Mouse (Mus musculus) MEL (cell line): ENCODE measurements at regions not wholly inside any gene's neighbourhood (a gene's known extent, or its start where the extent isn't known, plus 50 kb on each side); places are given as distances from the start of the nearest gene placed in this dataset.

Experiments
- DNase-seq: peaks from one replicate; pipeline ENCODE4 v3.0.0; 2011; ENCODE audit warnings: low read depth, low spot score
- H3K27ac ChIP-seq: 2 replicates; pipeline ENCODE4 v1.5.1; 2012; ENCODE audit warnings: low read depth, mild to moderate bottlenecking, control low read depth, low read length, moderate library complexity; ENCODE audit not compliant: control insufficient read depth
- H3K27me3 ChIP-seq, 2 experiments: fragments of 150-350 bp in 1 of 2; sonication (generic) in 1 of 2; 2 replicates each; pipeline ENCODE4 v1.6.1; 2012; ENCODE audit warnings: low read length in 2 of 2, mild to moderate bottlenecking in 2 of 2, improper control_type of control experiment in 1 of 2, moderate library complexity in 1 of 2; ENCODE audit not compliant: insufficient read depth in 2 of 2, control insufficient read depth in 1 of 2
- H3K36me3 ChIP-seq, 2 experiments: 2 replicates each; pipeline ENCODE4 v1.6.1; 2012 to 2014; ENCODE audit warnings: low read length in 2 of 2, improper control_type of control experiment in 1 of 2, inconsistent platforms in 1 of 2, mild to moderate bottlenecking in 1 of 2; ENCODE audit not compliant: insufficient read depth in 2 of 2, control insufficient read depth in 1 of 2
- H3K4me1 ChIP-seq, 2 experiments: fragments of 150-350 bp in 1 of 2; sonication (generic) in 1 of 2; 2 replicates each; pipeline ENCODE4 v1.6.1; 2012; ENCODE audit warnings: low read length in 2 of 2, improper control_type of control experiment in 1 of 2, mild to moderate bottlenecking in 1 of 2; ENCODE audit not compliant: insufficient read depth in 2 of 2, control insufficient read depth in 1 of 2
- H3K4me3 ChIP-seq, 2 experiments: fragments of 150-350 bp in 1 of 2; sonication (generic) in 1 of 2; 2 replicates each; pipeline ENCODE4 v1.5.1; 2012; ENCODE audit warnings: low read depth in 2 of 2, low read length in 2 of 2, mild to moderate bottlenecking in 2 of 2, moderate library complexity in 2 of 2, control low read depth in 1 of 2, improper control_type of control experiment in 1 of 2; ENCODE audit not compliant: control insufficient read depth in 1 of 2, insufficient read depth in 1 of 2
- H3K79me2 ChIP-seq: 2 replicates; pipeline ENCODE4 v1.6.1; 2012; ENCODE audit warnings: mild to moderate bottlenecking, low read length, moderate library complexity; ENCODE audit not compliant: control insufficient read depth, poor library complexity, insufficient read depth
- H3K9ac ChIP-seq: 2 replicates; pipeline ENCODE4 v1.6.1; 2012; ENCODE audit warnings: low read depth, mild to moderate bottlenecking, control low read depth, low read length, moderate library complexity; ENCODE audit not compliant: control insufficient read depth, poor library complexity, severe bottlenecking
- H3K9me3 ChIP-seq: fragments of 150-350 bp; sonication (generic); replicated peaks from 2 replicates; pipeline ENCODE4 v1.6.1; 2012; ENCODE audit warnings: mild to moderate bottlenecking, low read length, improper control_type of control experiment, moderate library complexity; ENCODE audit not compliant: insufficient read depth
- CHD1 ChIP-seq: IDR thresholded peaks from 2 replicates; pipeline ENCODE4 v1.6.1; 2012; ENCODE audit warnings: low read depth, mild to moderate bottlenecking, inconsistent platforms, low read length, improper control_type of control experiment
- CTCF ChIP-seq, 3 experiments: IDR thresholded peaks in 2 of 3; conservative IDR thresholded peaks in 1 of 3; 2 replicates each; pipeline ENCODE4 v1.5.1; 2011 to 2012; ENCODE audit warnings: low read length in 3 of 3, low read depth in 2 of 3, mild to moderate bottlenecking in 2 of 3, improper control_type of control experiment in 1 of 3, inconsistent platforms in 1 of 3, mixed read lengths in 1 of 3, moderate library complexity in 1 of 3; ENCODE audit not compliant: control insufficient read depth in 1 of 3, insufficient read depth in 1 of 3, poor library complexity in 1 of 3, severe bottlenecking in 1 of 3
- ELF1 ChIP-seq: IDR thresholded peaks from 2 replicates; pipeline ENCODE4 v1.6.1; 2014; ENCODE audit warnings: low read depth, mild to moderate bottlenecking, inconsistent platforms, low read length, improper control_type of control experiment, moderate library complexity
- ETS1 ChIP-seq: IDR thresholded peaks from 2 replicates; pipeline ENCODE4 v1.6.1; 2012; ENCODE audit warnings: low read depth, mild to moderate bottlenecking, inconsistent platforms, low read length, improper control_type of control experiment, moderate library complexity
- GABPA ChIP-seq: IDR thresholded peaks from 2 replicates; pipeline ENCODE4 v1.6.1; 2012; ENCODE audit warnings: low read depth, mild to moderate bottlenecking, inconsistent platforms, low read length, improper control_type of control experiment, moderate library complexity
- GATA1 ChIP-seq: IDR thresholded peaks from 2 replicates; pipeline ENCODE4 v1.6.1; 2011; ENCODE audit warnings: low read depth, low read length, improper control_type of control experiment
- HCFC1 ChIP-seq: IDR thresholded peaks from 2 replicates; pipeline ENCODE4 v1.6.1; 2012; ENCODE audit warnings: low read depth, mild to moderate bottlenecking, inconsistent platforms, low read length, improper control_type of control experiment, moderate library complexity
- JUND ChIP-seq: IDR thresholded peaks from 2 replicates; pipeline ENCODE4 v1.6.1; 2011; ENCODE audit warnings: low read depth, mild to moderate bottlenecking, improper control_type of control experiment, low read length
- MAFK ChIP-seq: IDR thresholded peaks from 2 replicates; pipeline ENCODE4 v1.6.1; 2011; ENCODE audit warnings: low read depth, mild to moderate bottlenecking, low read length, improper control_type of control experiment, borderline replicate concordance
- MEF2A ChIP-seq: IDR thresholded peaks from 2 replicates; pipeline ENCODE4 v1.6.1; 2014; ENCODE audit warnings: low read depth, mild to moderate bottlenecking, inconsistent platforms, low read length, improper control_type of control experiment; ENCODE audit not compliant: poor library complexity, insufficient replicate concordance, severe bottlenecking; ENCODE audit errors: extremely low read depth
- MXI1 ChIP-seq: IDR thresholded peaks from 2 replicates; pipeline ENCODE4 v1.6.1; 2011; ENCODE audit warnings: mild to moderate bottlenecking, low read depth, low read length, improper control_type of control experiment
- MYB ChIP-seq: IDR thresholded peaks from 2 replicates; pipeline ENCODE4 v1.6.1; 2011; ENCODE audit warnings: mild to moderate bottlenecking, low read depth, low read length, improper control_type of control experiment
- POLR2AphosphoS5 ChIP-seq: IDR thresholded peaks from 2 replicates; pipeline ENCODE4 v1.6.1; 2012; ENCODE audit warnings: low read depth, borderline replicate concordance, mild to moderate bottlenecking, inconsistent platforms, low read length, moderate library complexity, mixed read lengths
- SIN3A ChIP-seq: IDR thresholded peaks from 2 replicates; pipeline ENCODE4 v1.6.1; 2012; ENCODE audit warnings: low read length, improper control_type of control experiment, inconsistent platforms
- TCF12 ChIP-seq: IDR thresholded peaks from 2 replicates; pipeline ENCODE4 v1.6.1; 2014; ENCODE audit warnings: low read depth, mild to moderate bottlenecking, inconsistent platforms, low read length, improper control_type of control experiment, moderate library complexity
- USF1 ChIP-seq: IDR thresholded peaks from 2 replicates; pipeline ENCODE4 v1.6.1; 2014; ENCODE audit warnings: low read depth, mild to moderate bottlenecking, inconsistent platforms, low read length, improper control_type of control experiment, moderate library complexity
- ZNF384 ChIP-seq: IDR thresholded peaks from 2 replicates; pipeline ENCODE4 v1.6.1; 2012; ENCODE audit warnings: low read depth, mild to moderate bottlenecking, inconsistent platforms, low read length, improper control_type of control experiment

DNA sequence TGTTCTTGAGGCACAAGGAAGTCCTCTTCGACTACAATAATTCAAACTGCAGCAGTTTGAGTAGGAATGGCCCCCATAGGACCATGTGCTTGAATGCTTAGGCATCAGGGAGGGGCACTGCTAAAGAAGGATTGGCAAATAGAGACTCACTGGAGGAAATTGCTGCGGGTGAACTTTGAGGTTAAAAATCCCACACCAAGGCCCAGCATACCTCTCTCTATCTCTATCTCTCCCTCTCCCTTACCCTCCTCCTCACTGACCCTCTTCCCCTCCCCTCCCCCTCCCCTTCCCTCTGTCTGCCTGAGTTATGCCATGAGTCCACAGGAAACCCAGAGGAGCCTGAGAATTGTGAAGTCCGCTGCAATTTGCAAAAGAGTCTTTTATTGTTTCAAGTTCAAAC, 180.8 kb upstream of the Ipo5 start:
- H3K27ac ChIP-seq: no peak overlapping the region
- H3K9ac ChIP-seq: no peak overlapping the region
- no peaks in the 10 kb centered on the region; the same call in 1 of the 2 replicates for H3K79me2 ChIP-seq
- TF ChIP-seq HCFC1 (no peak), ZNF384 (no peak), JUND (no peak), SIN3A (no peak), ETS1 (no peak), CHD1 (no peak), TCF12 (no peak), GABPA (no peak), MXI1 (no peak), USF1 (no peak)
- H3K9me3 ChIP-seq: no peaks in the 10 kb centered on the region
- DNase-seq: no peak
- no peaks in the 10 kb centered on the region for H3K27me3 ChIP-seq
- H3K4me3 ChIP-seq: no peak overlapping the region
- no peaks in the 10 kb centered on the region for H3K4me1 ChIP-seq
- no peaks in the 10 kb centered on the region for H3K36me3 ChIP-seq

GRCm38 (mm10) chr14:120731679-120732281, 179.2 kb upstream of the Ipo5 start:
- H3K9me3 ChIP-seq: no peaks in the 10 kb centered on the region

GRCm38 (mm10) chr14:120732400-120733138, 178.5 kb upstream of the Ipo5 start:
- H3K36me3 ChIP-seq: no peaks in the 10 kb centered on the region
- H3K9me3 ChIP-seq: no peaks in the 10 kb centered on the region
- H3K27me3 ChIP-seq: no peaks in the 10 kb centered on the region
- TF ChIP-seq SIN3A (no peak), GATA1 (no peak), HCFC1 (no peak), POLR2AphosphoS5 (no peak), MAFK (no peak), ZNF384 (no peak)
- TF ChIP-seq, all 39 proteins: peak for 0
- H3K27ac ChIP-seq: no peak overlapping the region
- DNase-seq: no peak
- H3K4me3 ChIP-seq: no peak overlapping the region
- no peak overlapping the region for H3K9ac ChIP-seq
- no peaks in the 10 kb centered on the region for H3K79me2 ChIP-seq
- no peaks in the 10 kb centered on the region for H3K4me1 ChIP-seq

More at GRCm38 (mm10) chr14:120731679-120732281, 179.2 kb upstream of the Ipo5 start:
- TF ChIP-seq MEF2A (no peak), GATA1 (no peak), MYB (no peak), GABPA (no peak), CTCF (IDR thresholded peaks at IDR 0.05 in 2 of 3, conservative IDR thresholded peaks at IDR 0.05 in 1 of 3; ENCODE audit: control insufficient read depth in 1 of 3, insufficient read depth in 1 of 3, low read depth in 2 of 3, low read length in 3 of 3, poor library complexity in 1 of 3, severe bottlenecking in 1 of 3) (no peak), ELF1 (no peak)
- H3K4me1 ChIP-seq: no peaks in the 10 kb centered on the region
- H3K9ac ChIP-seq: no peak overlapping the region
- H3K4me3 ChIP-seq: no peak overlapping the region
- no peak for DNase-seq
- no peak overlapping the region for H3K27ac ChIP-seq
- H3K27me3 ChIP-seq: no peaks in the 10 kb centered on the region
- H3K36me3 ChIP-seq: no peaks in the 10 kb centered on the region
- H3K79me2 ChIP-seq: no peaks in the 10 kb centered on the region
